Mouse (Mus musculus): ENCODE measurements at regions not wholly inside any gene's neighbourhood (a gene's known extent, or its start where the extent isn't known, plus 50 kb on each side); places are given as distances from the start of the nearest gene placed in this dataset.

- no peak for TF ChIP-seq CTCF (IDR thresholded peaks at IDR 0.05; ENCODE audit: borderline replicate concordance, control insufficient read depth, extremely low read depth, insufficient read depth, low read length, poor library complexity)
- TF ChIP-seq POLR2A (IDR thresholded peaks at IDR 0.05; ENCODE audit: control insufficient read depth, extremely low read depth, insufficient read depth, low read length, poor library complexity), result no peak
Measured at GRCm38 (mm10) chr14:66424141-66424540, 415.1 kb upstream of the Gulo start.
